Mouse (Mus musculus) testis, adult 2 months (tissue): Measurements from ENCODE around the gene Foxn3.

Source experiments
- CTCF ChIP-seq: fragments of 200-500 bp; IDR thresholded peaks from 2 replicates; pipeline ENCODE4 v1.5.1; 2012; ENCODE audit warnings: low read depth, mild to moderate bottlenecking, inconsistent platforms, low read length, moderate library complexity; ENCODE audit not compliant: control insufficient read depth, insufficient read depth, insufficient replicate concordance
- POLR2A ChIP-seq: fragments of 200-500 bp; IDR thresholded peaks from 2 replicates; pipeline ENCODE4 v1.6.1; 2012; ENCODE audit warnings: low read depth, mild to moderate bottlenecking, inconsistent platforms, low read length, moderate library complexity; ENCODE audit not compliant: control insufficient read depth

DNA sequence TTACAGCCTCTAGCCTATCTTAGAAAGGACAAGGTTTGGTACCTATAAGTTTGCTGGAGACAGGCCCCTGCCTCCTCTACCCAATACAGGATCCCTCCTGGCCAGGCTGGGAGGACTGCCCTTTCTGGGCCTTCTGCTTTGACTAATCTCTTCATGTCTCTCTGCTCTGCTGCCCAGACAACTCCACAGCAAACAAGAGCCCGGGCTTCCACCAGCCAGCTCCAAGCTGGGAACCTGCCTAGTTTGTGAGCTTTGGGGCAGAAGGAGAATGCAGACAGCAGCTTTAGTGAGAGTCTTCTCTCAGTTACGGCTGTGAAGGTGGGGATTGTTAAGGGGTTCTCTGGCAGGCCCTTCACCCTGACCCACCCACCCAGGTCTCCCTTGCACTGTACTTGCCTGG lies 330.0 kb downstream of the Foxn3 start:
- TF ChIP-seq CTCF (no peak), POLR2A (no peak)
